Mouse (Mus musculus): ENCODE measurements around the gene Gprc5b.

The Gprc5b gene

DNA sequence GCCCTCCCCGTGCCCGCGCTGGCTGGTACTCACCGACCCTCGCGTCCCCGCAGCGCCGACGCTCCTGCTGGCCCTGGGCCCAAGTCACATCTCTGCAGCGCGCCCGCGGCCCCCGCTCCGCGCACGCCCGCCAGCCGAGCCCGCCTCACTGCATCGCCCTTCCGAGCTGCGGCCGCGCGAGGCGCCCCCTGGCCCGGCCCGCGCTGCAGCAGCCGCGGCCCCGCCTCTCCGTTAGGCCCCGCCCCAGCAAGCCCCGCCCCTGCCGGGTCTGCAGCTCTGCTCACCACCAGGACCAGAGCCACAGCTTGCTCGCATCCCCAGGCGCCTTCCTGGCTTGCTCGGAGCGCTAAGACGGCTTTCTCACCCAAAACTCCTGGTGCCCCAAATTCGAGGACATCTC lies at the start of gene Gprc5b:
TSS of gene Gprc5b (minus strand) at position 205 of the 400 bp plus-strand sequence.
- peak; percentile 91 for DNase-seq (ENCODE audit: low read depth)

DNA sequence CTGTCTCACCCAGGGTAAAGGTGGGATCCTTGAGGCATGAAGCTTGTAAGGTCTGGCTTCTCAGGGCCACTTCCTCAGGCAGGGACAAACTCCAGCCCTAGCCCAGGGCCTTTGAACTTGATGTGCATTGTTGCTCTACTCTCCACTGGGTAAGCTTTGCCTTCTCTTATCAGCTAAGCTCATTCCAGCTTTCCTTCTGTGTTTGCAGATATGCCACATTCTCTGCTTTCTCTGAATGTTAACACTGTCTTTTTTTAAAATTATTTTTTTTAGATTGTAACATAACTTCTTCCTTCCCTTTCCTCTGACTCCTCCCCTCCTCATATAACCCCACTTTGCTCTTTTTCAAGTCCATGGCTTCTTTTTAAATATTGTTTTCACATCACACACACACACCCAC lies 46.5 kb upstream of the Gprc5b start:
- no peak for DNase-seq (ENCODE audit: low read depth)

DNA sequence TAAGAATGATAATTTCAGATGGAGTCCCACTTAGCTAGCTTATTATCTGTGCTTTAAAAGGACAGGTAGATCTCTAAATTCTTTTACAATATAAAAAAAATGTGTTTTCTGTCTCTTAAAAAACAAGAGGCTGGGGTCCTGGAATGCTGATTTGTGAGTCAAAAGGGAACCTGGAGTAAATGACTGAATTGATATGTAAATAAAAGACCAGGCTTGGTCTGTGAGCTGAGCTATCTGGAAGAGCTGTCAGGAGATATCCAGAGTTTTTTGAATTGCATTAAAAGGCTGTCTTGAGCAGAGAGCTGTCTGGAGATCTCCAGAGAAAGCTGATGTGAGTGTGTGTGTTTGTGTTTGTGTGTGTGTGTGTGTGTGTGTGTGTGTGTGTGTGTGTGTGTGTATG lies 42.6 kb upstream of the Gprc5b start:
- DNase-seq (ENCODE audit: low read depth), result no peak

DNA sequence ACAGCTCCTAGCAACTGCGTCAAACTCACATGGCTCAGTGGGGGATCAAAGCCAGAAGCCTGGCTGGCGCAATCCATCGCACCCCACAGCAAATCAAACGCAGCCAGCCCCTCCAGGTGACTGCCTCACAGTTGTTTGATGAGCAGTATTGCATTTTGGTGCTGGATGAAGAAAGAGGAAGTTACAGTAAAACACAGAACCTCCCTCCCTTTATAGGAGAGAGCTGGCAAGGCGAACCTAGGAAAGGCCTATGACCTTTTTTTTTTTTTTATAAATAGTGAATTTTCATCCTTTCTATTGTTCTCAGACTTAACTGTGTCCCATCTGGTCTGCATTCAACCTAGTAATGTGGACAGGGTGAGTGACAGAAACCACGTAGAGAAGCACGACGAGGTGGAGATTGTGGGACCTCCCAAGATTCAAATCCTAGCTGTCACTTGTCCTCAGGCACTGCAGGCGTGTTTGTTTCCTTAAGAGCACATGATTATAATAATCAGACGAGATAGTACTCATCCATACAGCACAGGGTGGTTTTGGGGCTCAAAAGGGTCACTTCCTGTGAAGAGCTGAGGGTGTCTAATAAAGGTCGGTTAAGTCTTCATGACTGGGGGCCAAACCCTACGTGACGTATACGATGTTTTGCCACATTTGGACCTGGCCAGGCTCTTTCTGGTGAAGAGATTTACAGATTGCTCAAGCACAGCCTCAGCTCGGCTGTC lies 39.4 kb upstream of the Gprc5b start:
- no peak for DNase-seq (ENCODE audit: low read depth)

DNA sequence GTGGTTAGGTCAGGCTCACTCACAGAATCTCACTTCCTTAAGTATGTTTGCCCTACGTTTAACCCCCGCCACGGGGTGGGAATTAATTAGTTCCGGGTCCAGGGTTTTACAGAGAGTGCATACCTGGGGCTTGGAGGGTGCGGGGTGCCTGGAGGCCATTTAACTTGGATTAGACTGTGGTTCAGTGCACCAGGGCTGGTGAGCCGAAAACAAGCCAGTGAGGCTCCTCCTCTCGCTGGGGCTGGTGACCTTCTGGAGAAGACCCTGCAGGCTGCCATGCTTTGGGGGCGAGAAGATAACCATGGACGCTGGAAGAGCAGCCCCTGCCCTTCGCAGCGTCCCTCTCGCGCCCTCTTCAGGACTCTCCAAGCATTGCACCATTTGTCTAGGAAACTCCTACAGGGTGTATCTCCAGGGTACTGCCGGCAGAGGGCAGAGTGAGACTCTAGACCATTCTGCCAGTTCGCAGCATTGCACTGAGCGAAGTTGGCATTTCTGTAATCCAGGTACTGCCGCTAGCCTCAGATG lies 28.4 kb upstream of the Gprc5b start:
- DNase-seq (ENCODE audit: low read depth), result peak; percentile 47

DNA sequence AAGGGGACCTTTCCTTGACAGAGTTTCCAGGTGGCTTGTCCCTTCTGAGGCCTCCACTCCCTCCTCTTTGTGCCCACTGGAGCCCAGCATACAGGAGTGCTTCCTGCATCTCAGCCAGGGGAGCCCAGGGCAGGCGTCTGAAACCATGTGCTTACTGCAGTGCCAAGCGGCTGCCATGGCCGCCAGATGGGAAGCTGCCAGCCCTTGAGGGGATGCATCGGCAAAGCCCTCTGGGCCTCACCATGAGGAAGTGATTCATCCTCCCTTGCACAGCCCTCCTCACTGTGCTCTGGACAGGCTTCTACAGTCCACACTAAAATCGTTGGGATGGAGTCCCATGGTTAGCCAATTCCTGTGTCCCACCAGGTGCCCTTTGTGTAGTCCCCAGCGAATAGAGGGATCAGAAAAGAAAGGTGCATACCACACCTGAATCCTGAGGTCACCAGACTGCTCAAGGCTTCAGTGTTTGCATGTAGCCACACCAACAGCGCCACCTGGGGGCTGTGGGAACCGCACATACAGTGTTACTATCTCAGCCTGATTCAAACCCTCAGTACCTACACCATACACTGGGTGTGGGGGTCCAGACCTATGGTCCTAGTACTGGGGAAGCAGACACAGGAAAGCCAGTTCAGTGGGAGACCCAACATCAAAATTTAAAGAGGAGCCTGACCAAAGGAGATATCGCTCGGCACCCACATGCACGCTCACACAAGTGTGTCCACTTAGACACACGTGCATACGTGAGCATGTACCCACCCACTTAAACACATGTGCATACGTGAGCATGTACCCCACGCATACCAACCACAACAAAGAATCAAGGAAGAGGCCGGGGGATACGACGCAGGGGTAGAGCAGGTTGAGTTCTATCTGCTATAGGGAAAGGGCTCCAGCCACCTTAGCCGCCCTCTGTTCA lies 27.5 kb upstream of the Gprc5b start:
- peak; percentile 72 for DNase-seq (ENCODE audit: low read depth)

DNA sequence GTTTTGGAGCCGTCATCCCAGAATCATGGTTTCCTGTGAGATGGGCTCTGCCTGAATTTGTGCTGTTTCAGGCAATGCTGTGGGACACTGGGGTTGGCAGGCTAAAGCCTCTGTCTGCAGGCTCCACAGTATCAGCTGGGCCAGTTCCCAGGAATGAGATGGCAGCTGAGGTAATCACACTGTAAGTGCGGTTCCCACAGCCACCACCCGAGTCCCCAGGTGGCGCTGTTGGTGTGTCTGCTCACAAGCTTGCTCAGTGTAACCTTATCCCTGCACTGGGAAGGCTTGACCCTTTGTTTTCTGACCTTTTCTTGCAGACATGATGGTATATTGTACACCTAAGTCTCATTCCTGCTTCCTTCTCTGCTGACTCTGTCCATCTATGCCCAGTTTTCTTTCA lies 24.5 kb upstream of the Gprc5b start:
- peak; percentile 66 for DNase-seq (ENCODE audit: low read depth)

DNA sequence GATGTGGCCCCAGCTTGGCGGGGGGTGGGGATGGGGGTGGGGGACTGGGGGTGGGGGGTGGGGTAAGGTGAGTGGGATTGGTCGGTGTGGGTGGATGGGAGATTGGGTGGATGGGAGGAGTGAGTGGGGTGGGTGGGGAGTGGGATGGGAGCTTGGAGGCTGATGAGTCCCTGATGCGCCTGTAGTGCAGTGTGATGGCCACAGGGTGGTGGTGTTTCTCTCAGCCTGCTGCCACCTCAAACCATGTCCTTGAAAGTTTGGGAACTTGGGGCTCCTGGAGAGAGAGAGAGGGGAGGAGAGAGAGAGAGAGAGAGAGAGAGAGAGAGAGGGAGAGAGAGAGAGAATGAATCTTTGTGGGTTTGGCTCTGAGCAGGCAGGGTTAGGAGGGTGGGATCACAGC lies 20.7 kb upstream of the Gprc5b start:
- peak; percentile 59 for DNase-seq (ENCODE audit: low read depth)

DNA sequence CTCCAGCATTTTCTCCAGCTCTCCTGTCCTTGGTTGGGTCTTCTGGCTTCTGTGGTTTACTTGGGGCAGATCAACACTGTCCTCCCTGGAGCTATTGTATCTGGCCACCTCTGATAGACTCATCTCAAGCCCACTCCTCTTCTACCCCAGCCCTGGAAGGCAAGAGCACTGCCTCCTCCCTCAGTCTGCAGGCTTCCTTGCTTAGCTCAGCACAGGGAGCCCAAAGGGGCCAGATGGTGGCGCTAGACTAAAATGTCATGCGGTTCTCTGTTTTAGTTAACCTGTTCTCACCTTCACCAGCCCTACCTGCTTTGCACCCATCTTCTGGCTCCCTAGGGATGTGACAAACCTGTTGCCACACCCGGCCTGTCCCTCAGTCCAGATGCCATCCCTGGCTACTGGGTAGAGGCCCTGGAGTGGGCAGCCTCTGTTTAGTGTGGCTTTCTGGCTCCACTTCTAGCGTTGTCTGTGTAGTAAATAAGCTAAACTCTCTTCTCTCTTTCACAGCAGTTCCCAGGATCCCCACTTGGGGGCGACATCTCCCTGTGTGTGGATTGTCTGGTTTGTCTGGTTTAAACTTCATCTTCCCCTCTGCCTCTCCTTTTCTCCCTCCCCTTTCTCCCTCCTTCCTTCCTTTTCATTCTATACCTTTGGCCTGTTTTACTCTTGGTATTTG lies 16.0 kb upstream of the Gprc5b start:
- DNase-seq (ENCODE audit: low read depth), result peak; percentile 81

DNA sequence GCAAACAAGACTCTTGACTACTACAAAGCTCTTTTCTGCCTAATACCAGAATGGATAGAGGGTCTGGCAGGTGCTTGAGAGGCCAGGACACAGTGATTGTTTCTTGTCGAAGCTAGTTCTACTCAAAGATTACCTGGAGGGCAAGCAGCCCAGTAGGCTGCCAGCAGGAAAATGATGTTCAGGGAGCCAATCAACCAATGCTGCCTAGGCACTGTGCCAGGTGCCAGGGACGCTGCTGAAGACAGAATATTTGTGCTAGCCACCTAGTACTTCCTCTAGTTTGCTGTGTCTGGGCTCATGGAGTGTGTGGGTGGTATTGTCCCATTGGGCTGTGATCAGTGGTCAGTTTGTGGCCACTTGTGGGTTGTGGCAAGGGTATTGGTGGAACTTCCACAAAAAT lies 7.5 kb upstream of the Gprc5b start:
- no peak for DNase-seq (ENCODE audit: low read depth)

DNA sequence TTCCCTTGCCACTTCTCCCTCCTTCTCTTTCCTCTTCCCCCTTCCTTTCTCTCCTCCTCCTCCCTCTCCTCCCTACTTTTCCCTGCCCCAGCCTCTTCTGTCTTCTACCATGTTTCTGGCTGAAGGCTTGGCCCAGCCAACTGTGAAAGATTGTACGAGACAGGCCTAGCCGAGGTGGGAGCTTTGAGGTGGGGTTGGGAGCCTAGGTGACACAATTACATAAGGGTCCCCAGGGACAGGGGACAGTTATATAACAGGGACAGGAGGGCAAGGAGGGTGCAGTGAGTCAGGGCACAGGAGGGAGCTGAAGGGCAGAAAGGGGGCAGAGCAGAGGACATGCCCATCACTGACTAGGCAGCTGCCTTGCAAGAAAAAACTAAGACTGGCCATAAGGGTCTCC lies 7.0 kb upstream of the Gprc5b start:
- no peak for DNase-seq (ENCODE audit: low read depth)

DNA sequence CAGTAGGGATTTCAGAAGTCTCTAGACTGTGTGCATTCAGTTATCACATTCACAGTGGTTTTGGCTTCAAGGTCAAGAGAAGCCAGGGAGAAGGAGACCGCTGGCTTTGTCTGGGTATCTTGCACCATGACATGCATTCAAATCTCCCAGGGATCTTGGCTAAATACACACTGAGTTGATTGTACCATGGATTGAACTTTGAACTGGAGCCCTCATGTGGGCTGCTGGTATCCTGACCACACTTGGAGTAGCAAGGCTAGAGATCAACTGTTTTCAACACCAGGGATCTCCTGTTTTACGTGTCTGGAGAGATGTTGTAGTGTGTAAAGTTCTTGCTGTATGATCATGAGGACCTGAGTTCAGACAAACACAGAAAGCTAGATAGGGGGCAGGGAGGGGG lies 4.8 kb upstream of the Gprc5b start:
- no peak for DNase-seq (ENCODE audit: low read depth)

DNA sequence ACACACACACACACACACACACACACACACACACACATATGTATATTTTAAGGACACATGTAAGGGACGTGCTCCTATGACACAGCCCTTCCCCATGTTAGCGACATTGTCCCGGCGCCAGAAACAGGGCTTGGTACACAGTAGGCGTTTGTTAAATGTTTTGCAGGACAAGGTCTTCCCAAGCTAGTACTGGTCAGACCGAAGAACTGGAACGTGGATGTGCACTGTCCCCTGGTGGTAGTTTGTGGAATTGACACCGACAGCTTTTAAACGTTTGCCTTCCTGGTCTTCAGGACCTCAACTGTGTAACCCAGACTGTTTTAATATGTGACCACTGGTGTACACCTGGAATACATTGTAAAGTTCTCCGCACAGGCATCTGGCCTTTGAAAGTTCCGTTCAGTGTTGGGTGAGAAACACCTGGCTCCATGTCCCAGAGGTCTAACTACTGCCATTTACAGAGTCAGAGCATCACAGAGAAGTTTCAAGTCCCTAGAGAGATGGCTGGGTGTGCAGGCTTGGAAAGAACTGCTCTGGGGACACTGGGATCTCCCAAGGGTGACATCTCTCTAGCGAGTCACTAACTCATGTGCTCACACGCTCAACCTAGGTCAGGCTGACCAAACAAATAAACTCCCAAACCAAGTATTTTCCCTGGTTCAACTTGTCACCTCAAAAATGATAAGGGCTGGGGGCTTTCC lies 1.3 kb upstream of the Gprc5b start:
- peak; percentile 89 for DNase-seq (ENCODE audit: low read depth)

DNA sequence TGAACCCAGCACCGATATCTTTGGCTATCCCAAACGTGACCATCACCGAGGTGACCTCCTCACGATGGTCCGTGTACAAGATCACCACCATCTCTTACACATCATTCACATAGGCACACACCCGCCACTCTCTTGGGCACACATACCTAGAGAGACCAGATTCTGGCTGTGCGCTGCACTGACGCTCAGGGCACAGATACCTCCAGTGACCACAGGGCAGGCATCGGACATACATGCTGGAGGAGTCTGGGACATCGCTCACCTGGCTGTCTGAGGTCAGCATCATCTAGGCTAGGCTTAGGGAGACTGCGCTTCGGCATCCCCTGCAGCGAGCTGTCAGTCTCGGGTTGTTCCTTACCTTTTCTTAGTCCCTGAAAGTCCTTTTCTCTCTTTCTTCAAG lies 660 bp upstream of the Gprc5b start:
- DNase-seq (ENCODE audit: low read depth), result no peak

DNA sequence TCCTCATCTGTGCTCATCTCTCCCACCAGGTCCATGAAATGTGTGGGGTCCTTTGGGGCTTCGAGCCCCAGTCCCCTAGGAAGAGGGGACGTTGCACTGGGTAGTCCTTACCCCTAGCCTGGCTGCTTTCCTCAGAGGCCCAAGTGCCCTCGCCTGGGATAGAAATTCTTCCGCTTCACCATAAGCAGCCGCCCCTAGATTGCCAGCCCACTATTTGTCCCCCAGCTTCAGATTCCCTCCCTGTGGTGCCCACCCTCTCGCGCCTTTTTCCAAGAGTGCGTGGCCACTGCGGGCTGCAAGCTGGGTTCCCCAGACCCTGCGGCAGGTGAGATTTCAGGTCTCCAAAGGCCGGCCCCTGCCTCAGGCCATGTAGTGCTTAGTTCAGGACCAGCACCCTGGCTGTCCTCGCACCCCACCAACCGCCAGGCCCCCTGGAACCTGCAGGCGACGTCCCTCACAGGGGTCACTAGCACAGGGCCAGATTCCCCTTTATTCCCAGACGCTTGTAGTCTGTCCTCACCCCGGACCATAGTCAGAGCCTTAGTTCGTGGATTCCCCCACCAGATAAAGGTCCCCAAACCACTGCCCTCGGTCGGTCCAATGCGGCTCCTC lies 674 bp downstream of the Gprc5b start:
- peak; percentile 31 for DNase-seq (ENCODE audit: low read depth)

DNA sequence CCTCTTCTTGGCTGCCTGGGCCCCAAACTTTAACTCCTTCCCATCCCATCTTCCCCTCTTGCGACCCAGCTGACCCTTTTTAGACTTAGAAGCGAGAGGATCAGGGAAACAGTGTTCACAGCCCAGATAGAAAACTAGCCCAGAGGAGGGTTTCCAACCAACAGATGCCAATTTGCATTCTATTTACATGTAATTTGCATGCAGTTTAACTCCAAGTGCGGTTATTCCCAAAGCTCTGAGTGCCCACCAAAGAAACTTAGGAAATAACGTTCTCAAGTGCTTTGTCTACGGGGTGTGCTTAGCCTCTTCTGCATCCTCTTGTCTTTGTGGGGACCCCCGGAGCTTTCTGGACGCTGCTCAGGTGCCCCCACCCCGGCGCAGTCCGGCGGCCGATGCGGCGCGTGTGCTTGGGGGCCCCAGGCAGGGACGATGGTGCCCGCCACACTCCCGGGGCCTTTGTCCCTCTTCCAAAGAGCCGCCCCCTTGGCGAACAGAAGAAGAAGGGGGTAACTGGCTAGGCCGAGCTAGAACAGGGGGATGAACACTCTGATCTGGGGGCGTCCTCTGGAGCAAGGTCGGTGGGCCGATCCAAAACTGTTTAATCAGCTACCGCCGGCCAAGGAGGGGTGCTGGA lies 1.3 kb downstream of the Gprc5b start:
- no peak for DNase-seq (ENCODE audit: low read depth)

DNA sequence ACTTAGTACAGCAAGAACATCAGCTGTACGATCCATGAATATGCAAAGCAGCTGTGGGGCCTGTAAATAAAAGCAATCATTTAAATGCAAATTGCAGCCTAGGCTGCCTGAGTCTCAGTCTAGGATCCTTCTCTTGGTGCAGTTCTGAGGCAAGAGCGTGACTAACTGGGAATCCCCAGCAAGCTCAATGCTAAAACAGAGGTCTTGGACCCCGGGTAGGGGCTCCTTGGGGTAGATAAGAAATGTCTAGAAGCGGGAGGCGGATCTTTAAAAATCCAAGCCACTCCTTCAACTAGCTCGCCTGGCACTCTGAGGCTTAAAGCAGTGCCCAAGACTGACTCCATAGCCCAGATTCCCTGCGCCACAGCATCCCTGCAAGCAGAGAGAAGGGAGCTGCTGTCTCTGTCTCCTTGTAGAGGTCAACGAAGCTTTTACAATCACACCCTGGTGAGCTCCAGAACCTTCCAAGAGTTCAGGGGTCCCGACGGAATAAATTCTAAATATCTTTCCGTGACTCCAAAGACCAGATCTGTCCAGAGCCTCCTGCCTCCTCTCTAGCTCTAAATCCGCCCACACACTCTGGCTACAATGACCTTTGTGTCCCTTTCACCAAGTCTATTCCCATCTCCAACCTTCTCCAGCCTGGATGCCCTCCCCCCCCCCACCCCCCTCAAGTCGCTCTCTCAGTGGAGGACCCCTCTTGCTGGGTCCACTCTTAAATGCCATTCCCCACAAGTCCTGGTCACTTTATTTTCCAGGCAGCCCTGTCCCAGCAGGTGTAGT lies 2.2 kb downstream of the Gprc5b start:
- DNase-seq (ENCODE audit: low read depth), result peak; percentile 54

DNA sequence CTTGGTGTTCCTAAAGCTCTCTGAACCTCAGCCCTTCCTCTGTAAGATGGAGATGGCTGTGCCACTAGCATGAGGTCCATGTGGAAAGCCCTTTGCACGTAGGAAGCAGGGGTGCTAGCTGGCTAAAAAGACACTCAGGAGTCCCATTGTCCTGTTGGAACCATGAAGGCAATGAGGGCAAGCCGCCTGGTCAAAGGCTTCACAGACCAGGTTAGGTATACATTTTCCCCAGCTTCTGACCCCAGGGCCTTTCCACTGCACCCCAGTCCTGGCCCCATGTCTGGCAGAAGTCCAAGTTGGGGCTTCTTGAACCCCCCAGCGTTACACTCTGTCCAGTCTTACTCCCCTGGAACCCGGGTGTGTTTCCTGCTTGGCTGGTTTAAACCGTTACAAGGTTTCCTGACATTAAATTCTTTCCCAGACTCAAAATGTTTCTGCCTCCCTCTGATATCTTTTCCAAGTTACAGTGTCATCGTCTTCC lies 2.9 kb downstream of the Gprc5b start:
- DNase-seq (ENCODE audit: low read depth), result no peak

DNA sequence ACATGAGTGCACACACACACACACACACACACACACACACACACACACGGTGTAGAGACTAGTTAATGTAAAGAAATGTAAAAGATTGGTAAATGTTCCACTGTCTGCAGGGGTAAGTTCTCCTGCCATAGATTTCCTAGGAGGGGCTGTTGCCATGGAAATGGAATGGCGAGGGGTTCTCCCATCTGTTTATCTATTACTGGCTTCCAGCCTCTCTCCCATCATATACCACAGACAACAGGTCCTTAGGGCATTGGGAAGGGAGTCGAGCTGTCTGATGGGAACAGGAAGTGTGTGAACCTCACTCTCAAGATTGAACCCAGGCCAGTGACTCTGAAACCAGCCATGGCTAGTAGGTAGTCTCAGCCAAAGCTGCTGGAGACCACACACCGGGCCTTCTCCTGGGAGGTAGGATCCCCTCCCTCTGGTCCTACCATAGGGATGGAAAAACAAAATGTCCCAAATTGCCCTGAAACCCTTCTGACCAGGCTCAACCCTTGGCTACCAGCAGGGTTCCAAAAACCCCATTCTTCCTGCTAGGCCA lies 3.6 kb downstream of the Gprc5b start:
- DNase-seq (ENCODE audit: low read depth), result no peak

DNA sequence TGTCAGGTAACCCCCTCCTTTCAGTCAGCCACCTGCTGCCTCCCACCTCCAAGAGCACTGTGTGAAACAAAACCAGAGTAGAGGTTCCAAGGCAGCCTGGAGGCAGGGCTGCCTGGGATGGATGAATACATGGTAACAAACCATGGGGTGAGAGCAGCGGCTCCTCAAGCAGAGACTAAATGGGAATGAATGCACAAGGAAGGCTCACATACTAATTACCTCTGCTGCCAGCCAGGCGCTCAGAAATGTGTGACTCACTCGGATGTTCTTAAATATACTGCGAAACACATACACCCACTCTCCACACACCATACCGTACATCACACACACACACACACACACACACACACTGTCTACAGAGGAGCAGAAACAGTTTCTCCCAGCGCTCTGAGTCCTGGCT lies 4.7 kb downstream of the Gprc5b start:
- peak; percentile 78 for DNase-seq (ENCODE audit: low read depth)

Measured in NIH3T3 (cell line).